Mouse (Mus musculus): ENCODE data around the gene Wsb1. TPM values are rescaled to one million over a fixed set of nuclear protein-coding genes. Genes with fewer than 3 reads are reported as not detected.

Wsb1 gene
- polyA plus RNA-seq, 1 experiment from 2014 or later, result 376 TPM

DNA sequence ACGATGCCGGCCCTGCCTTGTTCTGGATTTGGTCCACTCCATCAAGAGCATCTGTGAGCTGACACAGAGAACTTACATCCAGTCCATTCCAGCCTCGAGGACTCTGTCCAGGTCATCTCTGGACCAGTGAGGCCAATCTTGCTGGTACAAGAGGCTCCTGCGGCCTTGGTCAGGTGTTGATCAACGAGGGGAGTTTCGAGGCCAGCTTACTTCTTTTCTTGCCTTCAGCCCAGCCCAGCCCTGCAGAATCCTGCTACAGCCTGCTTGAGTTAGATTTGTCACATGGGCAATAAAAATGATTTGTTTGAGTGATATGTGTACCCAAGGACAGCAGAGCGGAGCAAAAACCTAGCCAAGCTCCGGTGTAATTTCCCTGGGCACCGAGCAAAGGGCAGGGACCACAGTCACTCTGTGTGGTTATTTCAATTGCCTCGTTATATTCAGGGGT, 25.4 kb downstream of the Wsb1 start:
- Histone ChIP-seq H3K4me2 (ENCODE audit: low read depth, severe bottlenecking) (no peak overlapping the region), H3K9ac (ENCODE audit: low read length) (no peak overlapping the region)
- no peak for ATAC-seq (ENCODE audit: insufficient number of reproducible peaks, low FRiP score, low TSS enrichment, low read depth)

DNA sequence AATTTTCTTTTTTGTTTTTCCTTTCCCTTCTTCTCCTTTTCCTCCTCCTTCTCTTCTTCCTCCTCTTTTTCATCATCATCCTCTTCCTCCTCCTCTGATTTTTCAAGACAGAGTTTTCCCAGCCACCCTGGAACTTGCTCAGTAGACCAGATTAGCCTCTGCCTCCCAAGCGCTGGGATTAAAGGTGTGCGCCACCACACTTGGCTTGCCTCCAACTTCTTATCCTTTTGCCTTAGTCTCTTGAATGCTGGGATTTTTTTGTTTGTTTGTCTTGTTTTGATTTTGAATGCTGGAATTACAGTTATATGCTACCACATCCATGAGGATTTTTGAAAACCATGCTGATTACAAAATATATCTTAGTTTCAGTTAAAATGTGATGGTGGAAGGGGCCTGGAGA, 26.4 kb downstream of the Wsb1 start:
- ATAC-seq (ENCODE audit: insufficient number of reproducible peaks, low FRiP score, low TSS enrichment, low read depth), result no peak
- Histone ChIP-seq H3K9ac (ENCODE audit: low read length) (no peak overlapping the region), H3K36me3 (ENCODE audit: control insufficient read depth, insufficient read depth, low read length) (no peaks in the 10 kb centered on the region), H3K4me3 (ENCODE audit: low read depth, low read length) (no peak overlapping the region), H3K9me3 (ENCODE audit: control insufficient read depth, low read length) (no peaks in the 10 kb centered on the region), H3K4me1 (ENCODE audit: control insufficient read depth, insufficient read depth, low read length) (peaks cover 11% of the 10 kb centered on the region), H3K4me2 (ENCODE audit: low read depth, severe bottlenecking) (no peak overlapping the region), H3K27me3 (ENCODE audit: control insufficient read depth, insufficient read depth, low read length) (no peaks in the 10 kb centered on the region), H3K27ac (replicated peaks; ENCODE audit: low read depth, low read length) (no peak overlapping the region)
- WGBS, result 94% methylated on average over 2 of the region's 2 CpGs
- no peak for DNase-seq (ENCODE audit: low spot score)

More for the DNA sequence above, 25.4 kb downstream of the Wsb1 start:
- no peak overlapping the region for H3K4me3 ChIP-seq (ENCODE audit: low read depth, low read length)
- no peaks in the 10 kb centered on the region for H3K27me3 ChIP-seq (ENCODE audit: control insufficient read depth, insufficient read depth, low read length)
- H3K4me1 ChIP-seq (ENCODE audit: control insufficient read depth, insufficient read depth, low read length), result peaks cover 11% of the 10 kb centered on the region
- H3K27ac ChIP-seq (replicated peaks; ENCODE audit: low read depth, low read length), result no peak overlapping the region; the same call in 1 of the 2 replicates
- DNase-seq (ENCODE audit: low spot score), result peak; percentile 50
- 53% methylated on average over 10 of the region's 10 CpGs for WGBS
- H3K9me3 ChIP-seq (ENCODE audit: control insufficient read depth, low read length), result no peaks in the 10 kb centered on the region
- no peaks in the 10 kb centered on the region for H3K36me3 ChIP-seq (ENCODE audit: control insufficient read depth, insufficient read depth, low read length)

DNA sequence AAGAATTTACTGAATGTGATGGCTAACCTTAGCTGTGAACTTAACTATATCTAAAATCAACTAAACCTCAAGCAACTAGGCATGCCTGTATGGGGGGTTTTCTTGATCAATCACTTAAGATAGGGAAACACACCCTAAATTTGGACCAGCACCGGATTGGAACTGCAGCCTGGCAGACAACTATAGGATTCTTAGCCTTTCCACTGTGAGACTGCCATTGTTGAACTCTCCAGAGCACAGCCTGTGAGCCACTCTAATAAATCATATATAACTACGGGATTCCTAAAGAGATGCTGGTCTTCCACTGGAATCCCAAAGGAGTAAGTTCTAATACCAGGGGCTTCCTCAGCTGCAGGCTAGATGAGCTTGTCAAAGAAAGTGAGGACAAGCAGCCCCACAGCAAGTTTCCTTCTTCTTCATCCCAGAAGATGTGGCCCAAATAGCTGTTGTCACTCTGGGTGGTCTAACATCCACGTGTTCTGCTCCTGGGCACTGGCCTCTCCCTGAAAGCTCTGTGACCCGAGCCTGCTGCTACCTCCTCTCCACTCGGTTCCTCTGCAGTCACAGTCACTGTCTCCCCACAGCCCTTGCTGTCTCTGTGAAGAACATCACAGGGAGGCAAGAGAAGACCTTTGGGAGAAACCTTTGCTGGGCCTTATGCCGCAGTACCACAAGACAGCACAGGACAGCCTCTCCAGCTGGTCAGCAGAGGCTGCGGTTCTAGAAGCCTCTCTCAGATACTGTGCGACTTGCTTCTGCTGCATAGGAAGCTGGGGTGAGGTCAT, 28.9 kb downstream of the Wsb1 start:
- no peak for DNase-seq (ENCODE audit: low spot score)
- H3K9ac ChIP-seq (ENCODE audit: low read length), result no peak overlapping the region
- H3K9me3 ChIP-seq (ENCODE audit: control insufficient read depth, low read length), result no peaks in the 10 kb centered on the region
- peaks cover 11% of the 10 kb centered on the region for H3K4me1 ChIP-seq (ENCODE audit: control insufficient read depth, insufficient read depth, low read length)
- no peak overlapping the region for H3K4me2 ChIP-seq (ENCODE audit: low read depth, severe bottlenecking)
- H3K27ac ChIP-seq (replicated peaks; ENCODE audit: low read depth, low read length), result no peak overlapping the region
- H3K4me3 ChIP-seq (ENCODE audit: low read depth, low read length), result no peak overlapping the region
- no peak for ATAC-seq (ENCODE audit: insufficient number of reproducible peaks, low FRiP score, low TSS enrichment, low read depth)
- no peaks in the 10 kb centered on the region for H3K27me3 ChIP-seq (ENCODE audit: control insufficient read depth, insufficient read depth, low read length)
- 63% methylated on average over 8 of the region's 8 CpGs for WGBS
- no peaks in the 10 kb centered on the region for H3K36me3 ChIP-seq (ENCODE audit: control insufficient read depth, insufficient read depth, low read length)

DNA sequence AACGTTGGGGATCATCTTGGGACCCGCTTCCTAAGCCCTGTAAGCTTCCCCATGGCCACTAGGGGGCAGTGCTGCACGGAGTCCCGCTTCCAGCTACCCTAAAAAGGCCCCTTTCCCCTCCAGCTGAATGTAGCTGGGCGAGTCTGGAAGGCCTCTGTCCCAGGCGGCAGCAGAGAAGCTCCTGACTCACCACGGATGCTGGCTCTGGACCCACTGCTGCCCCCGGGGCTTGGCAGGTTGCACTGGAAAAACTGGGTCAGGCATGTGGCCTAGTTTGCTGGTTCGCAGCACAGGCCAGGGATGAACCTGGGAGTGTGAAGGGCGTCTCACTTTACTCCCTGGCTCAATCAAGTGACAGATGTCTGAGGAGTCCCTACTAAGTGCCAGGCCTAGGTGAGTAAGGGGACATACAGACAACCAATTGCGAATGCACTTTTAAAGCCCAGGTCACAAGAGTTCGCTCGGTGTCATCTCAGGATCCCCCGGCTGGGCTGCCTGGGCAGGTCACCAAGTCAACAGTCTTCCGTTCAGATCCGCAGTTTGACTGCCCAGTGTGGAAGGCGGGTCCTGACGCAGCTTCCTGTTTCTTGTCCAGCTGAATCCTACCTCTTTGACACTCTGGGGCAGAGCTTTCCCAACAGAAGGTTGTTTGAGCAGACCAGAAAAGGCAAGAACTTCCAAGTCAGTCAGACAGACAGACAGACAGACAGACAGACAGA, 29.8 kb downstream of the Wsb1 start:
- DNase-seq (ENCODE audit: low spot score) (peak; percentile 96), ATAC-seq (ENCODE audit: insufficient number of reproducible peaks, low FRiP score, low TSS enrichment, low read depth) (peak; percentile 58; the same call in 1 of the 2 replicates)
- peak overlapping the region; percentile 43; the same call in 1 of the 2 replicates for H3K9ac ChIP-seq (ENCODE audit: low read length)
- no peak overlapping the region for H3K4me2 ChIP-seq (ENCODE audit: low read depth, severe bottlenecking)
- no peaks in the 10 kb centered on the region for H3K9me3 ChIP-seq (ENCODE audit: control insufficient read depth, low read length)
- H3K4me1 ChIP-seq (ENCODE audit: control insufficient read depth, insufficient read depth, low read length), result peaks cover 11% of the 10 kb centered on the region
- H3K36me3 ChIP-seq (ENCODE audit: control insufficient read depth, insufficient read depth, low read length), result no peaks in the 10 kb centered on the region
- no peaks in the 10 kb centered on the region for H3K27me3 ChIP-seq (ENCODE audit: control insufficient read depth, insufficient read depth, low read length)
- WGBS, result 41% methylated on average over 18 of the region's 18 CpGs
- H3K4me3 ChIP-seq (ENCODE audit: low read depth, low read length), result no peak overlapping the region
- H3K27ac ChIP-seq (replicated peaks; ENCODE audit: low read depth, low read length), result no peak overlapping the region

DNA sequence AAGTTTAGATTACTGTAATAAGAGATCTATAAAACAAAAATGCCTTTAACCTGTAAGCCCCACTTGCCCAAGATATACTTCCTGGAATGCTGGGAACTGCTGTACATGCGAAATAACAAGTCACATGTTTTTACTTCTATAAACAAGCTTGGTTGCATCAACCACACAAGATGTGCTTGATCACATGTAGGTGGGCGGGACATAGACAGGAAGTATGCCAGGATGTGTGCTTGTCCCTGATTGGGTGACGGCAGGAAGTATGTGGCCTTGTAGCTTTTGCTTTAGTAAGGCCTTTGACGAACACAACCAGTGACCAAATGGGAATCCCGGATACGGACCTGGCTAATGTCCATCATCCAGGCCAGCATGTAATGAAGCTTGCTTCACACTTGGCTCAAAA, 31.1 kb downstream of the Wsb1 start:
- H3K36me3 ChIP-seq (ENCODE audit: control insufficient read depth, insufficient read depth, low read length), result no peaks in the 10 kb centered on the region
- no peak overlapping the region for H3K27ac ChIP-seq (replicated peaks; ENCODE audit: low read depth, low read length)
- no peak overlapping the region for H3K4me3 ChIP-seq (ENCODE audit: low read depth, low read length)
- H3K4me2 ChIP-seq (ENCODE audit: low read depth, severe bottlenecking), result no peak overlapping the region
- no peaks in the 10 kb centered on the region for H3K27me3 ChIP-seq (ENCODE audit: control insufficient read depth, insufficient read depth, low read length)
- no peak for DNase-seq (ENCODE audit: low spot score)
- H3K9ac ChIP-seq (ENCODE audit: low read length), result no peak overlapping the region
- WGBS, result 90% methylated on average over 6 of the region's 6 CpGs
- H3K4me1 ChIP-seq (ENCODE audit: control insufficient read depth, insufficient read depth, low read length), result peaks cover 9% of the 10 kb centered on the region
- H3K9me3 ChIP-seq (ENCODE audit: control insufficient read depth, low read length), result no peaks in the 10 kb centered on the region
- ATAC-seq (ENCODE audit: insufficient number of reproducible peaks, low FRiP score, low TSS enrichment, low read depth), result no peak

DNA sequence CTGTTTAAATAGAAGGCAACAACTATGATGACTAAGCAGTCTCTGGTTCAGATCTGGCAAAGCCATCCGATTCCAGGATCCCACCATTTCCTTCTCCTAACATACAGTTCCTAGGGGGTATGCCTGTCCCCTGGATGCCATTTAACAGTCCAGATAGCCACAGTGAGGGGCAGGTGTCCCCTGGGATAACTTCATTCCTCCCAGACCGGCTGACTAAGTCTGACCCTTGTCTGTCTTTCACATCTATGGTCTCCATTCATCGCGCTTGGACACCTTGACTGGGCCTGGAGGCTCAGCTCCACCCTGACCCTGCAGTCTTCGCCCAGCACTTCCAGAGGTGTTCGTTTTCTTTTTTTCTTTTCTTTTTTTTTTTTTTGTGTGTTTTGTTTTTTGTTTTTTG, 31.8 kb downstream of the Wsb1 start:
- no peak overlapping the region for H3K4me3 ChIP-seq (ENCODE audit: low read depth, low read length)
- no peak overlapping the region for H3K4me2 ChIP-seq (ENCODE audit: low read depth, severe bottlenecking)
- H3K27ac ChIP-seq (replicated peaks; ENCODE audit: low read depth, low read length), result no peak overlapping the region
- ATAC-seq (ENCODE audit: insufficient number of reproducible peaks, low FRiP score, low TSS enrichment, low read depth), result no peak
- no peaks in the 10 kb centered on the region for H3K9me3 ChIP-seq (ENCODE audit: control insufficient read depth, low read length)
- H3K4me1 ChIP-seq (ENCODE audit: control insufficient read depth, insufficient read depth, low read length), result peaks cover 9% of the 10 kb centered on the region
- no peaks in the 10 kb centered on the region for H3K27me3 ChIP-seq (ENCODE audit: control insufficient read depth, insufficient read depth, low read length)
- H3K36me3 ChIP-seq (ENCODE audit: control insufficient read depth, insufficient read depth, low read length), result no peaks in the 10 kb centered on the region
- no peak overlapping the region for H3K9ac ChIP-seq (ENCODE audit: low read length)
- no peak for DNase-seq (ENCODE audit: low spot score)
- WGBS, result 92% methylated on average over 6 of the region's 6 CpGs

DNA sequence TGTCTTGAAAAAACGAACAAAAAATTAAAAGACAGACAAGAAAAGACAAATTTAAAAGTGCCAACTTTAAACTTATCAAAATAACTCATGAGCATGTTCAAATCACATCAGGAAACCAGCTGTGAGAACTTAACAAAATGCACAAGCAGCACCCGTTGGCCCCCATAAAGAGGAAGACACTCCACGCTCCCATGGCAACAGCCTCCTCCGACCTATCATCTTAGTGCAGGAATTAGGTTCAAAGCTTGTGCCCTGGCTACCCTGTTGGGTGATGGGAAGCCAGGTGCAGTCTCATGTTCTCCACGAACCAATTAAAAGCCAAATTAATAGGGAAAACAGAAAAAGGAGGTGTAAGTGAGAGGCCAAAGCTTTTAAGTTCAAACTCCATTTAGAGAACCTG, 32.8 kb downstream of the Wsb1 start:
- H3K27ac ChIP-seq (replicated peaks; ENCODE audit: low read depth, low read length), result no peak overlapping the region
- peaks cover 9% of the 10 kb centered on the region for H3K4me1 ChIP-seq (ENCODE audit: control insufficient read depth, insufficient read depth, low read length)
- ATAC-seq (ENCODE audit: insufficient number of reproducible peaks, low FRiP score, low TSS enrichment, low read depth), result no peak
- no peaks in the 10 kb centered on the region for H3K9me3 ChIP-seq (ENCODE audit: control insufficient read depth, low read length)
- H3K4me2 ChIP-seq (ENCODE audit: low read depth, severe bottlenecking), result no peak overlapping the region
- DNase-seq (ENCODE audit: low spot score), result no peak
- no peaks in the 10 kb centered on the region for H3K27me3 ChIP-seq (ENCODE audit: control insufficient read depth, insufficient read depth, low read length)
- H3K9ac ChIP-seq (ENCODE audit: low read length), result no peak overlapping the region
- 76% methylated on average over 5 of the region's 5 CpGs for WGBS
- H3K36me3 ChIP-seq (ENCODE audit: control insufficient read depth, insufficient read depth, low read length), result no peaks in the 10 kb centered on the region
- no peak overlapping the region for H3K4me3 ChIP-seq (ENCODE audit: low read depth, low read length)

DNA sequence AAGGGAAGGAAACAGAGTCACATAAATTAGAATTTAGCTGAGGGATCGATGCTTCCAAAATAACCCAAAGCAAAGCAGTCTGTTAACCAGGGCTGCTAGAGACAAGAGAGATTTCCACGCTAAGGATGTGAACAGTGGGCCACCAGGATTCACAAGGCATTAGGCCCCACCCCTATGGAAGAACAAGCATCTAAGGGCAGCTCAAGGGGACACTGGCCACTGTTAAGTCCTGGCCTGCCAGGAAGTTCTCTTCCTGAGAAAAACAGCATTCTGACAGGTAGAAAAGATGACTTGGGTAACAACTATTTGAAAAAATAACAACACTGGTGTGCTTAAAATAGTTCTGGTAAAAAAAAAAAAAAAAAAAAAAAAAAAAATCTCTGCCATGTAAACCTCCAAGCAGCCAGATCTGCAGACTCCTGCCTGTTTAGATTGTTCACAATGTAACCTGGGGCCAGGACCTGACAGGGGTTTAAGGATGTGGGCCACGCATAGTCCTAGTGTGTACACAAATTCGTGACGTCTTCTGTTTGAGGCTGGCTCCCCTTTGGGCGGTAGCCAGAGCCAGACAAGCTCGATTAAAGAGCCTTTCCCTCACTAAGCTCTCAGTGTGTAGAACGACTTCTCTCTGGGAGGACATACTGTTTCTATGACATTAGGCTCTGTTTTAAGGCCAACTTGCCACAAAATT, 35.4 kb downstream of the Wsb1 start:
- Histone ChIP-seq H3K27me3 (ENCODE audit: control insufficient read depth, insufficient read depth, low read length) (no peaks in the 10 kb centered on the region), H3K36me3 (ENCODE audit: control insufficient read depth, insufficient read depth, low read length) (no peaks in the 10 kb centered on the region), H3K4me1 (ENCODE audit: control insufficient read depth, insufficient read depth, low read length) (no peaks in the 10 kb centered on the region), H3K4me2 (ENCODE audit: low read depth, severe bottlenecking) (no peak overlapping the region), H3K9me3 (ENCODE audit: control insufficient read depth, low read length) (no peaks in the 10 kb centered on the region), H3K9ac (ENCODE audit: low read length) (no peak overlapping the region), H3K27ac (replicated peaks; ENCODE audit: low read depth, low read length) (no peak overlapping the region), H3K4me3 (ENCODE audit: low read depth, low read length) (no peak overlapping the region)
- DNase-seq (ENCODE audit: low spot score) (no peak), ATAC-seq (ENCODE audit: insufficient number of reproducible peaks, low FRiP score, low TSS enrichment, low read depth) (no peak)
- 81% methylated on average over 8 of the region's 8 CpGs for WGBS

Data from limb, embryonic 11.5 days (tissue).